Mouse (Mus musculus) lung, embryonic 15.5 days (tissue): Measurements from ENCODE around the gene Maats1. TPM values are rescaled to one million over a fixed set of nuclear protein-coding genes. Genes with fewer than 3 reads are reported as not detected.
A peak's percentile ranks its signal among the peaks of the same experiment; 100 is the strongest.

Experiments used
- ATAC-seq: fragments of 200-750 bp; cut with Nextera tagmentation; 2 replicates; pipeline ENCODE4 v1.8.0; 2017; ENCODE audit warnings: moderate number of reproducible peaks, borderline replicate concordance; ENCODE audit not compliant: low FRiP score, low TSS enrichment; ENCODE audit errors: extremely low read depth
- H3K27ac ChIP-seq: fragments of 300-500 bp; sonication (generic); 2 replicates; pipeline ENCODE4 v1.5.1; 2015; ENCODE audit warnings: moderate library complexity, mild to moderate bottlenecking, inconsistent platforms
- H3K27me3 ChIP-seq: fragments of 300-500 bp; sonication (generic); 2 replicates; pipeline ENCODE4 v1.6.1; 2015; ENCODE audit warnings: inconsistent platforms
- H3K36me3 ChIP-seq: fragments of 300-500 bp; sonication (generic); 2 replicates; pipeline ENCODE4 v1.6.1; 2015; ENCODE audit warnings: inconsistent platforms
- H3K4me1 ChIP-seq: fragments of 300-500 bp; sonication (generic); 2 replicates; pipeline ENCODE4 v1.6.1; 2015; ENCODE audit warnings: inconsistent platforms
- H3K4me2 ChIP-seq: fragments of 300-500 bp; sonication (generic); 2 replicates; pipeline ENCODE4 v1.6.1; 2015; ENCODE audit warnings: inconsistent platforms, mild to moderate bottlenecking, moderate library complexity
- H3K4me3 ChIP-seq: fragments of 300-500 bp; sonication (generic); 2 replicates; pipeline ENCODE4 v1.5.1; 2015; ENCODE audit warnings: mild to moderate bottlenecking, inconsistent platforms
- H3K9ac ChIP-seq: fragments of 300-500 bp; sonication (generic); 2 replicates; pipeline ENCODE4 v1.6.1; 2015; ENCODE audit warnings: inconsistent platforms
- H3K9me3 ChIP-seq: fragments of 300-500 bp; sonication (generic); 2 replicates; pipeline ENCODE4 v1.6.1; 2016; ENCODE audit warnings: inconsistent platforms
- WGBS: fragments of 180-500 bp; shearing (Covaris S2); methylation state at CpG from one replicate; pipeline ENCODE4 v1.1.7; 2015; 5-methylcytosine and 5-hydroxymethylcytosine counted together
- polyA plus RNA-seq: library from polyadenylated mRNA; unstranded; fragments of >200 nt; fragmentation: Nextera tagmentation; extraction: Ambion mirVana; gene quantifications from 2 replicates; pipeline ENCODE4 v1.2.1, GENCODE M21; 2015

The Maats1 gene
- polyA plus RNA-seq, 1 experiment from 2014 or later, result 0.65 TPM

- Histone ChIP-seq H3K27ac (no peak overlapping the region), H3K4me1 (no peaks in the 10 kb centered on the region), H3K9ac (no peak overlapping the region), H3K4me3 (no peak overlapping the region), H3K9me3 (no peaks in the 10 kb centered on the region), H3K4me2 (no peak overlapping the region), H3K27me3 (no peaks in the 10 kb centered on the region), H3K36me3 (no peaks in the 10 kb centered on the region)
- 88% methylated on average over 8 of the region's 8 CpGs for WGBS
- ATAC-seq, result no peak
Measured at GRCm38 (mm10) chr16:38369431-38369830, 27.5 kb upstream of the Maats1 start.

GRCm38 (mm10) chr16:38369000-38369399 lies 27.1 kb upstream of the Maats1 start:
- H3K36me3 ChIP-seq, result no peaks in the 10 kb centered on the region
- H3K9me3 ChIP-seq, result no peaks in the 10 kb centered on the region
- H3K4me3 ChIP-seq, result no peak overlapping the region
- H3K4me1 ChIP-seq, result no peaks in the 10 kb centered on the region
- no peak overlapping the region for H3K9ac ChIP-seq
- H3K27ac ChIP-seq, result no peak overlapping the region
- no peaks in the 10 kb centered on the region for H3K27me3 ChIP-seq
- WGBS, result 82% methylated on average over 7 of the region's 7 CpGs
- ATAC-seq, result no peak
- H3K4me2 ChIP-seq, result no peak overlapping the region

- ATAC-seq, result no peak
- H3K4me2 ChIP-seq, result no peak overlapping the region
- H3K4me1 ChIP-seq, result no peaks in the 10 kb centered on the region
- H3K9me3 ChIP-seq, result no peaks in the 10 kb centered on the region
- 71% methylated on average over 10 of the region's 10 CpGs for WGBS
- H3K4me3 ChIP-seq, result no peak overlapping the region
- H3K36me3 ChIP-seq, result no peaks in the 10 kb centered on the region
- H3K27me3 ChIP-seq, result no peaks in the 10 kb centered on the region
- no peak overlapping the region for H3K27ac ChIP-seq
- H3K9ac ChIP-seq, result no peak overlapping the region
Measured at GRCm38 (mm10) chr16:38368336-38368735, 26.4 kb upstream of the Maats1 start.

GRCm38 (mm10) chr16:38366231-38366630 lies 24.3 kb upstream of the Maats1 start:
- Histone ChIP-seq H3K4me3 (no peak overlapping the region), H3K36me3 (no peaks in the 10 kb centered on the region), H3K4me1 (peaks cover 15% of the 10 kb centered on the region), H3K27me3 (no peaks in the 10 kb centered on the region), H3K9ac (no peak overlapping the region), H3K4me2 (no peak overlapping the region), H3K9me3 (no peaks in the 10 kb centered on the region), H3K27ac (no peak overlapping the region)
- no peak for ATAC-seq
- 74% methylated on average over 4 of the region's 4 CpGs for WGBS

GRCm38 (mm10) chr16:38365390-38365789 lies 23.4 kb upstream of the Maats1 start:
- ATAC-seq, result no peak
- Histone ChIP-seq H3K27me3 (no peaks in the 10 kb centered on the region), H3K4me2 (no peak overlapping the region), H3K4me3 (no peak overlapping the region), H3K36me3 (no peaks in the 10 kb centered on the region), H3K27ac (no peak overlapping the region), H3K9me3 (no peaks in the 10 kb centered on the region), H3K9ac (no peak overlapping the region), H3K4me1 (peaks cover 15% of the 10 kb centered on the region)
- 82% methylated on average over 10 of the region's 10 CpGs for whole genome bisulfite sequencing

- ATAC-seq, result no peak
- no peaks in the 10 kb centered on the region for H3K27me3 ChIP-seq
- peaks cover 15% of the 10 kb centered on the region for H3K4me1 ChIP-seq
- H3K27ac ChIP-seq, result no peak overlapping the region
- H3K4me3 ChIP-seq, result no peak overlapping the region
- no peaks in the 10 kb centered on the region for H3K9me3 ChIP-seq
- no peak overlapping the region for H3K4me2 ChIP-seq
- H3K36me3 ChIP-seq, result no peaks in the 10 kb centered on the region
- 68% methylated on average over 7 of the region's 7 CpGs for WGBS
- H3K9ac ChIP-seq, result no peak overlapping the region
Measured at GRCm38 (mm10) chr16:38363657-38364056, 21.7 kb upstream of the Maats1 start.

- Histone ChIP-seq H3K4me3 (no peak overlapping the region), H3K9me3 (no peaks in the 10 kb centered on the region), H3K27me3 (no peaks in the 10 kb centered on the region), H3K27ac (no peak overlapping the region), H3K9ac (no peak overlapping the region), H3K36me3 (no peaks in the 10 kb centered on the region), H3K4me1 (peaks cover 15% of the 10 kb centered on the region), H3K4me2 (no peak overlapping the region)
- ATAC-seq, result no peak
- WGBS, result 41% methylated on average over 3 of the region's 3 CpGs
Measured at GRCm38 (mm10) chr16:38363256-38363595, 21.3 kb upstream of the Maats1 start.

- no peaks in the 10 kb centered on the region for H3K27me3 ChIP-seq
- H3K4me2 ChIP-seq, result peak overlapping the region; percentile 35
- H3K9ac ChIP-seq, result no peak overlapping the region
- no peaks in the 10 kb centered on the region for H3K9me3 ChIP-seq
- H3K36me3 ChIP-seq, result no peaks in the 10 kb centered on the region
- peaks cover 15% of the 10 kb centered on the region for H3K4me1 ChIP-seq
- no peak overlapping the region for H3K27ac ChIP-seq
- H3K4me3 ChIP-seq, result peak overlapping the region; percentile 1; the same call in 1 of the 2 replicates
- no peak for ATAC-seq
- WGBS, result 48% methylated on average over 20 of the region's 20 CpGs
Measured at GRCm38 (mm10) chr16:38362493-38363255, 20.7 kb upstream of the Maats1 start.

- Histone ChIP-seq H3K9ac (no peak within 1 kb of the TSS), H3K36me3 (no peaks in the 10 kb centered on the region), H3K27ac (no peak within 1 kb of the TSS), H3K4me1 (peaks cover 15% of the 10 kb centered on the region), H3K4me3 (peak within 1 kb of the TSS; percentile 1; the same call in 1 of the 2 replicates), H3K9me3 (no peaks in the 10 kb centered on the region), H3K27me3 (no peaks in the 10 kb centered on the region), H3K4me2 (peak within 1 kb of the TSS; percentile 35)
- no peak; the same call in 1 of the 2 replicates for ATAC-seq
- 10% methylated on average over 10 of the region's 10 CpGs for WGBS
Measured at GRCm38 (mm10) chr16:38361933-38362332, 20.0 kb upstream of the Maats1 start, which contains the start of gene Popdc2. Gene Popdc2, plus strand, starts transcription at chr16:38362209.

GRCm38 (mm10) chr16:38360317-38360716 lies 18.4 kb upstream of the Maats1 start:
- no peak overlapping the region for H3K27ac ChIP-seq
- H3K4me1 ChIP-seq, result peaks cover 15% of the 10 kb centered on the region
- H3K4me3 ChIP-seq, result no peak overlapping the region
- no peaks in the 10 kb centered on the region for H3K36me3 ChIP-seq
- no peak overlapping the region for H3K9ac ChIP-seq
- H3K9me3 ChIP-seq, result no peaks in the 10 kb centered on the region
- no peak overlapping the region for H3K4me2 ChIP-seq
- WGBS, result 18% methylated on average over 2 of the region's 2 CpGs
- H3K27me3 ChIP-seq, result no peaks in the 10 kb centered on the region
- ATAC-seq, result no peak

- Histone ChIP-seq H3K4me3 (no peak overlapping the region), H3K27ac (no peak overlapping the region)
- 53% methylated on average over 3 of the region's 3 CpGs for WGBS
Measured at GRCm38 (mm10) chr16:38359857-38360256, 17.9 kb upstream of the Maats1 start.

GRCm38 (mm10) chr16:38359241-38359640 lies 17.3 kb upstream of the Maats1 start:
- 89% methylated on average over 2 of the region's 2 CpGs for WGBS
- Histone ChIP-seq H3K9ac (no peak overlapping the region), H3K4me3 (no peak overlapping the region), H3K4me1 (peaks cover 15% of the 10 kb centered on the region), H3K9me3 (no peaks in the 10 kb centered on the region), H3K4me2 (no peak overlapping the region), H3K27ac (no peak overlapping the region), H3K36me3 (no peaks in the 10 kb centered on the region), H3K27me3 (no peaks in the 10 kb centered on the region)
- no peak for ATAC-seq

More at GRCm38 (mm10) chr16:38359857-38360256, 17.9 kb upstream of the Maats1 start:
- no peak overlapping the region for H3K4me2 ChIP-seq
- peaks cover 15% of the 10 kb centered on the region for H3K4me1 ChIP-seq
- no peak overlapping the region for H3K9ac ChIP-seq
- no peaks in the 10 kb centered on the region for H3K9me3 ChIP-seq
- no peaks in the 10 kb centered on the region for H3K27me3 ChIP-seq
- no peak for ATAC-seq
- H3K36me3 ChIP-seq, result no peaks in the 10 kb centered on the region
